Mouse (Mus musculus): ENCODE measurements around the gene Atp1a3. TPM values are rescaled to one million over a fixed set of nuclear protein-coding genes. Genes with fewer than 3 reads are reported as not detected.

The Atp1a3 gene
- polyA plus RNA-seq (2017; shearing (Covaris generic)) = 10.7 TPM

GRCm38 (mm10) chr7:25005421-25006065, at the start of gene Atp1a3:
Gene Atp1a3 (minus strand): TSS chr7:25005958.

GRCm38 (mm10) chr7:24971972-24972893, 33.5 kb downstream of the Atp1a3 start, which contains the start of gene Rabac1:
Gene Rabac1 (minus strand): TSS chr7:24972754.

GRCm38 (mm10) chr7:24944257-24944950, 61.4 kb downstream of the Atp1a3 start, which contains the start of gene Gm4881:
Gene Gm4881 (minus strand): TSS chr7:24944494.

Other genes with a start within 250 kb of the Atp1a3 start
- gene Cd177, start 245.6 kb downstream of the Atp1a3 start, polyA plus RNA-seq (2017; shearing (Covaris generic)) = 0.21 TPM
- gene Ceacam10, start 228.8 kb downstream of the Atp1a3 start, polyA plus RNA-seq (2017; shearing (Covaris generic)) = not detected
- 10.8 TPM for gene Gm9844, start 143.7 kb downstream of the Atp1a3 start, polyA plus RNA-seq (2017; shearing (Covaris generic))
- not detected for gene Lypd4, start 136.0 kb downstream of the Atp1a3 start, polyA plus RNA-seq (2017; shearing (Covaris generic))
- not detected for gene Dmrtc2, start 135.9 kb downstream of the Atp1a3 start, polyA plus RNA-seq (2017; shearing (Covaris generic))
- 4,580 TPM for gene Rps19, start 121.6 kb downstream of the Atp1a3 start, polyA plus RNA-seq (2017; shearing (Covaris generic))
- gene Cd79a, start 108.6 kb downstream of the Atp1a3 start, polyA plus RNA-seq (2017; shearing (Covaris generic)) = 16.0 TPM
- 953 TPM for gene Arhgef1, start 103.0 kb downstream of the Atp1a3 start, polyA plus RNA-seq (2017; shearing (Covaris generic))
- gene Gm4881, start 61.5 kb downstream of the Atp1a3 start, polyA plus RNA-seq (2017; shearing (Covaris generic)) = not detected
- 700 TPM for gene Rabac1, start 33.2 kb downstream of the Atp1a3 start, polyA plus RNA-seq (2017; shearing (Covaris generic))
- 6.6 TPM for gene Grik5, start 66.4 kb upstream of the Atp1a3 start, polyA plus RNA-seq (2017; shearing (Covaris generic))
- gene Zfp574, start 66.6 kb upstream of the Atp1a3 start, polyA plus RNA-seq (2017; shearing (Covaris generic)) = 49.1 TPM
- gene Pou2f2, start 173.8 kb upstream of the Atp1a3 start, polyA plus RNA-seq (2017; shearing (Covaris generic)) = 134 TPM
- gene Dedd2, start 214.7 kb upstream of the Atp1a3 start, polyA plus RNA-seq (2017; shearing (Covaris generic)) = 58.4 TPM
- 3.5 TPM for gene Zfp526, start 215.5 kb upstream of the Atp1a3 start, polyA plus RNA-seq (2017; shearing (Covaris generic))
- 7.3 TPM for gene Gsk3a, start 231.9 kb upstream of the Atp1a3 start, polyA plus RNA-seq (2017; shearing (Covaris generic))
- gene Erf, start 244.8 kb upstream of the Atp1a3 start, polyA plus RNA-seq (2017; shearing (Covaris generic)) = 0.73 TPM